Mouse (Mus musculus) hindbrain, embryonic 13.5 days (tissue): Measurements from ENCODE around the gene Ercc6l. TPM values are rescaled to one million over a fixed set of nuclear protein-coding genes. Genes with fewer than 3 reads are reported as not detected.

Experiments
- ATAC-seq: fragments of 200-750 bp; cut with Nextera tagmentation; 2 replicates; pipeline ENCODE4 v1.8.0; 2017; ENCODE audit warnings: moderate TSS enrichment; ENCODE audit not compliant: low FRiP score
- H3K27ac ChIP-seq: fragments of 300-500 bp; sonication (generic); 2 replicates; pipeline ENCODE4 v1.5.1; 2015; ENCODE audit warnings: inconsistent platforms, mild to moderate bottlenecking, moderate library complexity
- H3K27me3 ChIP-seq: fragments of 300-500 bp; sonication (generic); 2 replicates; pipeline ENCODE4 v1.6.1; 2015; ENCODE audit warnings: mild to moderate bottlenecking, inconsistent platforms
- H3K36me3 ChIP-seq: fragments of 300-500 bp; sonication (generic); 2 replicates; pipeline ENCODE4 v1.6.1; 2015; ENCODE audit warnings: mild to moderate bottlenecking, inconsistent platforms
- H3K4me1 ChIP-seq: fragments of 300-500 bp; sonication (generic); replicated peaks from 2 replicates; pipeline ENCODE4 v1.6.1; 2015; ENCODE audit warnings: inconsistent platforms
- H3K4me2 ChIP-seq: fragments of 300-500 bp; sonication (generic); 2 replicates; pipeline ENCODE4 v1.6.1; 2015; ENCODE audit warnings: inconsistent platforms, mild to moderate bottlenecking, moderate library complexity
- H3K4me3 ChIP-seq: fragments of 300-500 bp; sonication (generic); 2 replicates; pipeline ENCODE4 v1.5.1; 2015; ENCODE audit warnings: mild to moderate bottlenecking, inconsistent platforms
- H3K9ac ChIP-seq: fragments of 300-500 bp; sonication (generic); 2 replicates; pipeline ENCODE4 v1.6.1; 2015; ENCODE audit warnings: mild to moderate bottlenecking, inconsistent platforms
- H3K9me3 ChIP-seq: fragments of 300-500 bp; sonication (generic); 2 replicates; pipeline ENCODE4 v1.6.1; 2016; ENCODE audit warnings: inconsistent platforms
- WGBS: fragments of 180-500 bp; shearing (Covaris S2); methylation state at CpG from one replicate; pipeline ENCODE4 v1.1.7; 2015; 5-methylcytosine and 5-hydroxymethylcytosine counted together
- polyA plus RNA-seq: library from polyadenylated mRNA; unstranded; fragments of >200 nt; fragmentation: Nextera tagmentation; extraction: Ambion mirVana; gene quantifications from 2 replicates; pipeline ENCODE4 v1.2.1, GENCODE M21; 2015

Ercc6l gene
- polyA plus RNA-seq, 1 experiment from 2014 or later = 2.7 TPM

- H3K36me3 ChIP-seq = no peaks in the 10 kb centered on the region
- no peak for ATAC-seq
- no peak overlapping the region for H3K27ac ChIP-seq
- no peak overlapping the region for H3K9ac ChIP-seq
- no peaks in the 10 kb centered on the region for H3K4me1 ChIP-seq
- 71% methylated on average over 7 of the region's 7 CpGs for WGBS
- no peak overlapping the region for H3K4me2 ChIP-seq
- no peak overlapping the region for H3K4me3 ChIP-seq
- H3K9me3 ChIP-seq = no peaks in the 10 kb centered on the region
- H3K27me3 ChIP-seq = 0 out of 2 replicates have a peak, but pooled peaks cover 5% of the 10 kb centered on the region
Observed at GRCm38 (mm10) chrX:102094381-102094904, 62.4 kb downstream of the Ercc6l start.

Other genes with a start within 250 kb of the Ercc6l start
- 4.7 and 7.1 TPM in 2 replicates for gene Rtl5, start 85.8 kb downstream of the Ercc6l start, polyA plus RNA-seq
- gene Pin4, start 37.6 kb downstream of the Ercc6l start, polyA plus RNA-seq = 82.0 and 83.3 TPM in 2 replicates
- gene Rps4x, start 32.3 kb upstream of the Ercc6l start, polyA plus RNA-seq = 440 and 450 TPM in 2 replicates
- gene Cited1, start 95.1 kb upstream of the Ercc6l start, polyA plus RNA-seq = 10.1 and 10.8 TPM in 2 replicates